Mouse (Mus musculus): ENCODE results near the gene Arhgap10.

GRCm38 (mm10) chr8:77341329-77341728, 176.4 kb downstream of the Arhgap10 start:
- TF ChIP-seq POLR2A (IDR thresholded peaks at IDR 0.05; ENCODE audit: extremely low read depth, insufficient read depth, low read length) (no peak), CTCF (IDR thresholded peaks at IDR 0.05; ENCODE audit: extremely low read depth, insufficient read depth, low read length) (no peak)
